Mouse (Mus musculus) CD8-positive naive resting alpha-beta T cell, adult 2 months (primary cell): ENCODE measurements around the gene Lsm2.
A peak's percentile ranks its signal among the peaks of the same experiment; 100 is the strongest.
"Not testable (repeated sequence)": the region's sequence is repeated elsewhere in the genome, so short reads cannot be mapped to it uniquely, and the experiment has no call there.

Experiments
- DNase-seq, 2 experiments: peaks; one replicate each; pipeline ENCODE4 v3.0.0; 2022; ENCODE audit warnings: low read depth in 2 of 2, low spot score in 2 of 2

The Lsm2 gene

DNA sequence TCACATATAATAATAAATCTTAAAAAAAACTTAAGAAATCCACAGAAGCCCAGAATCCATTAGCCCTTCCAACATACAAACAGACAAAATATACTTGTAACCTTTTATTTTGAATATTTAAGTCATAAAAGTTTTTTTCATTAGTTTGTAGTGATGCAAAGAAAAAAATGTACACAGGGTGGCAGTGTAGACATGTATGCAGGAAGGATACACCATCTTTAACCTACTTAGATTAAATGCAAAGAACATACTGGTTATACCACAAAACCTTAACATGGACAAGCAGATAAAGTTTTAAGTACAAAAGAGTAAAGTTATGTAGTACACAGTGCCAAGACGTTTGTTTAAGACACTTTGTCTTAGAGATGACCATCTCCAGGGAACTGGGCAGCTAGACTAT is 25.3 kb upstream of the Lsm2 start:
- DNase-seq, result no peak

- DNase-seq, result not testable (repeated sequence)
Observed at GRCm38 (mm10) chr17:34957291-34957690, 24.4 kb upstream of the Lsm2 start.

DNA sequence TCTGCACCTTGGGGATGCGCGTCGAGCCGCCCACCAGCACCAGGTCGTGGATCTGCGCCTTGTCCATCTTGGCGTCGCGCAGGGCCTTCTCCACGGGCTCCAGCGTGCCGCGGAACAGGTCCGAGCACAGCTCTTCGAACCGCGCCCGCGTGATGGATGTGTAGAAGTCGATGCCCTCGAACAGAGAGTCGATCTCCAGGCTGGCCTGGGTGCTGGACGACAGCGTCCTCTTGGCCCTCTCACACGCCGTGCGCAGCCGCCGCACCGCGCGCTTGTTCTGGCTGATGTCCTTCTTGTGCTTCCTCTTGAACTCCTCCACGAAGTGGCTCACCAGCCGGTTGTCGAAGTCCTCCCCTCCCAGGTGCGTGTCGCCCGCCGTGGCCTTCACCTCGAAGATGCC is 23.7 kb upstream of the Lsm2 start:
- DNase-seq, result not testable (repeated sequence)

DNA sequence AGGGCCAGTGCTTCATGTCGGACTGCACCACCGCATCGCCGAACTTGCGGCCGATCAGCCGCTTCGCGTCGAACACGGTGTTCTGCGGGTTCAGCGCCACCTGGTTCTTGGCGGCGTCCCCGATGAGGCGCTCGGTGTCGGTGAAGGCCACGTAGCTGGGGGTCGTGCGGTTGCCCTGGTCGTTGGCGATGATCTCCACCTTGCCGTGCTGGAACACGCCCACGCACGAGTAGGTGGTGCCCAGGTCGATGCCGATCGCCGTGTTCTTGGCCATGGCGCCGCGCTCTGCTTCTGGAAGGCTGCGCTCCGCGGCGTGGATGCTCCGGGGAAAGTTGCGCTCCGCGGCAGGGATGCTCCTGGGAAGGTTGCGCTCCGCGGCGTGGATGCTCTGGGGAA is 22.9 kb upstream of the Lsm2 start:
- DNase-seq, result not testable (repeated sequence)

GRCm38 (mm10) chr17:34959130-34959778 is 22.4 kb upstream of the Lsm2 start, which contains the start of gene Hspa1b:
Hspa1b (minus strand) TSS chr17:34959238.
- peak; percentile 45 to 64 for DNase-seq

- no peak for DNase-seq
Observed at GRCm38 (mm10) chr17:34959881-34960515, 21.7 kb upstream of the Lsm2 start.

DNA sequence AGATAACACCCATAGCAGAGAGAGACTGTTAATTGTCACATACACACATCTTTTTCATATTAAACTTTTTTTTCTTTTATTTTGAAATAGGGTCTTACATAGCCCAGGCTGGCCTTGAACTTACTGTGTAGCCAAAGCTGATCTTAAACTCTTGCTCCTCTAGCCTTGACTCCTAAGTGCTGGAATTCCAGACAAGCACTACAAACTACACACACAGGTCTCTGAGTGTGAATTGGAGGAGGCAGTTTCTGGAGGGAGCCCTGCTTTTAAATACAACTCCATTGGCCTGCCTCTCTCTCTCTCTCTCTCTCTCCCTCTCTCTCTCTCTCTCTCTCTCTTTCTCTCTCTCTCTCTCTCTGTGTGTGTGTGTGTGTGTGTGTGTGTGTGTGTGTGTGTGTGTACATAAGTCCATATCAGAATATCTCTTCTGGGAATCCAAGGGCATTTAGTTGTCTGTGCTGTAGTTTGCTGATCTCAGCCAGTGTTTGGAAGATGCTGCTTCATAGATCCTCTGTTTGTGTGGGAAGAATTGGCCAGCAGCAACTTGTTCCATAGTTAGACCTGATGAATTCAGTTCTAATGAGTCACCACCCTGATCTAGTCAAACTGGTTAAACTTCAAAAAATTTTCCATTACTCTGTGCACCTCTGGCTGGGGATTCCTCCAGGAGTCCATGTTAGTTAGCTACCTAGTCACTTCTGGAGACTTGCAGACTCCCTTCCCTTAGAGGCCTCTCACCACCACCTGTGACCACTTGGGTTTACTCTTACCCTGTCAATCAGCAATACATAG is 20.8 kb upstream of the Lsm2 start:
- no peak for DNase-seq

DNA sequence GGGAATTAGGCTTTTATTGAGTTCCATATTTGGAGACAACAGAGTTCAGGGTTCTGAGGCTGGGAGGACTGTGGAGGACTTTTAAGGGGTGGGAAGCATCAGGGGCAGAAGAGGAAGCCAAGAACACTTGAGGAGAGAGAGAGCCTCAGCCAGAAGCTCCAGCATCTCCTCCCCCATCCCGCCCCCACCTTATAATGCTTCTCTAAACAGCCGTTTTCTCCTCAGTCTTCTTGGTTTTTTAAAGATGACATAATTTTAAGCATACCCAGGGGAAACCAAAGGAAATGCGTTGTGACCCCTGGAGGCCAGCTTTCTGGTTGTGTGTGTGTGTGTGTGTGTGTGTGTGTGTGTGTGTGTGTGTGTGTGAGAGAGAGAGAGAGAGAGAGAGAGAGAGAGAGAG is 19.5 kb upstream of the Lsm2 start:
- no peak for DNase-seq

GRCm38 (mm10) chr17:34962841-34963240 is 18.8 kb upstream of the Lsm2 start:
- no peak for DNase-seq

- no peak for DNase-seq
Observed at GRCm38 (mm10) chr17:34964640-34965049, 17.0 kb upstream of the Lsm2 start.

- DNase-seq, result no peak
Observed at GRCm38 (mm10) chr17:34965627-34966026, 16.0 kb upstream of the Lsm2 start.

- DNase-seq, result not testable (repeated sequence)
Observed at GRCm38 (mm10) chr17:34969822-34970221, 11.8 kb upstream of the Lsm2 start, which contains the start of gene Gm20481. Gm20481 (plus strand) TSS chr17:34969912.

GRCm38 (mm10) chr17:34970850-34971249 is 10.8 kb upstream of the Lsm2 start:
- not testable (repeated sequence) for DNase-seq

GRCm38 (mm10) chr17:34971694-34972068 is 10.0 kb upstream of the Lsm2 start:
- not testable (repeated sequence) for DNase-seq

GRCm38 (mm10) chr17:34972069-34972749 is 9.5 kb upstream of the Lsm2 start, which contains the start of the genes Hspa1a and Hspa1l:
Hspa1a (minus strand) TSS chr17:34972156.
Hspa1l (plus strand) TSS chr17:34972703.
- DNase-seq, result peak; percentile 13 to 57

- DNase-seq, result no peak
Observed at GRCm38 (mm10) chr17:34975581-34976492, 5.8 kb upstream of the Lsm2 start.

DNA sequence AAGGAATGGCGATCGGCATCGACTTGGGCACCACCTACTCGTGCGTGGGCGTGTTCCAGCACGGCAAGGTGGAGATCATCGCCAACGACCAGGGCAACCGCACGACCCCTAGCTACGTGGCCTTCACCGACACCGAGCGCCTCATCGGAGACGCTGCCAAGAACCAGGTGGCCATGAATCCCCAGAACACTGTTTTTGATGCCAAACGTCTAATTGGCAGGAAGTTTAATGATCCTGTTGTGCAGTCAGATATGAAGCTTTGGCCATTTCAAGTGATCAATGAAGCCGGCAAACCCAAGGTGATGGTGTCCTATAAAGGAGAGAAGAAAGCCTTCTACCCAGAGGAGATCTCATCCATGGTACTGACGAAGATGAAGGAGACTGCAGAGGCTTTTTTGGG is 4.7 kb upstream of the Lsm2 start:
- no peak for DNase-seq

GRCm38 (mm10) chr17:34978239-34978638 is 3.4 kb upstream of the Lsm2 start:
- DNase-seq, result no peak

- no peak for DNase-seq
Observed at GRCm38 (mm10) chr17:34979631-34980030, 2.0 kb upstream of the Lsm2 start.

DNA sequence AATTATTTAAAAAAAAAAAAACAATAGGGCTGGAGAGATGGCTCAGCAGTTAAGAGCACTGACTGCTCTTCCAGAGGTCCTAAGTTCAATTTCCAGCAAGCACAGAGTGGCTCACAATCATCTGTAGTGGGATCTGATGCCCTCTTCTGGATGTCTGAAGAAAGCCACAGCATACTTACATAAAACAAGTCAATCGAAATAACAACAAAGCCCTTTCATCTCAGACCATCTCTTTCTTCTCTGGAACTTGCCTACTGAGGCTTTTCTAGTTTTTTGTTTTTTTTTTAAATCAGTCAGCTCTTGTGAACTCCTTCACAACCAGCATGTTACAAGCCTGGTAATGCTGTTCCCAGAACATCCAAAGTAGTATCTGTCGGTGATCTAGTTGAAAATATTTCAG is 1.0 kb upstream of the Lsm2 start:
- peak; percentile 30 to 51 for DNase-seq
